Mouse (Mus musculus) limb, embryonic 15.5 days (tissue): ENCODE results near the gene Rpl4. TPM values are rescaled to one million over a fixed set of nuclear protein-coding genes. Genes with fewer than 3 reads are reported as not detected.

Experiments used
- ATAC-seq: fragments of 200-750 bp; cut with Nextera tagmentation; 2 replicates; pipeline ENCODE4 v1.8.0; 2017; ENCODE audit warnings: low read depth, moderate TSS enrichment; ENCODE audit not compliant: insufficient number of reproducible peaks, low FRiP score, low TSS enrichment
- H3K27ac ChIP-seq: fragments of 300-500 bp; sonication (generic); 2 replicates; pipeline ENCODE4 v1.5.1; 2015; ENCODE audit warnings: moderate library complexity, mild to moderate bottlenecking, inconsistent platforms
- H3K27me3 ChIP-seq: fragments of 300-500 bp; sonication (generic); 2 replicates; pipeline ENCODE4 v1.6.1; 2015; ENCODE audit warnings: inconsistent platforms
- H3K36me3 ChIP-seq: fragments of 300-500 bp; sonication (generic); 2 replicates; pipeline ENCODE4 v1.6.1; 2015; ENCODE audit warnings: inconsistent platforms
- H3K4me1 ChIP-seq: fragments of 300-500 bp; sonication (generic); 2 replicates; pipeline ENCODE4 v1.6.1; 2015; ENCODE audit warnings: inconsistent platforms
- H3K4me2 ChIP-seq: fragments of 300-500 bp; sonication (generic); 2 replicates; pipeline ENCODE4 v1.6.1; 2015; ENCODE audit warnings: mild to moderate bottlenecking, inconsistent platforms
- H3K4me3 ChIP-seq: fragments of 300-500 bp; sonication (generic); 2 replicates; pipeline ENCODE4 v1.5.1; 2015; ENCODE audit warnings: mild to moderate bottlenecking, inconsistent platforms
- H3K9ac ChIP-seq: fragments of 300-500 bp; sonication (generic); 2 replicates; pipeline ENCODE4 v1.6.1; 2015; ENCODE audit warnings: inconsistent platforms
- H3K9me3 ChIP-seq: fragments of 300-500 bp; sonication (generic); 2 replicates; pipeline ENCODE4 v1.6.1; 2016; ENCODE audit warnings: inconsistent platforms
- WGBS: fragments of 180-500 bp; shearing (Covaris S2); methylation state at CpG from one replicate; pipeline ENCODE4 v1.1.7; 2015; 5-methylcytosine and 5-hydroxymethylcytosine counted together
- microRNA-seq: library from miRNA; unstranded; fragments of <30 nt; microRNA quantifications from one replicate; pipeline ENCODE4, GENCODE M21; 2016
- polyA plus RNA-seq: library from polyadenylated mRNA; unstranded; fragments of >200 nt; fragmentation: Nextera tagmentation; extraction: Ambion mirVana; gene quantifications from 2 replicates; pipeline ENCODE4 v1.2.1, GENCODE M21; 2015

Gene Rpl4
- polyA plus RNA-seq, 1 experiment from 2014 or later = 1,208 TPM

- no peak overlapping the region for H3K4me2 ChIP-seq
Measured at GRCm38 (mm10) chr9:64221480-64221879, 48.3 kb downstream of the Rpl4 start.

DNA sequence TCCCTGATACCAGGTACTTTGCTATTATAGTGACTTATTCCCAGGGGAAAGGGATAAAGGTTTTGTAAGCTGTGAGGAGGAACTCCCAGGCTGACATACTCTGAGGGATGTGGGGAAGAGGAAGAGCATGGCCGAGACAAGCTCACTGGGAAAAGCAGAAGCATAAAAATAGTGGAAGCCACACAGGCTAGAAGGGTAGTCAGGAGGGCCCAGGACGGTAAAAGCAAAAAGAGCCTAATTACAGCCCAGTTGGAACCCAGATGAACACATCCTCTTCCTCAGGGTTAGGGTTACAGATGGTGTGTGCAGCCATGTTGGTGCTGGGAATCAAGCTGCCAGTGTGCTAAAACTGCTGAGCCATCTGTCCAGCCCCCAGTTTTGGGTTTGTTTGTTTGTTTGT, 48.9 kb downstream of the Rpl4 start:
- no peak overlapping the region for H3K4me2 ChIP-seq
- no peaks in the 10 kb centered on the region for H3K36me3 ChIP-seq
- H3K4me1 ChIP-seq = 0 out of 2 replicates have a peak, but pooled peaks cover 3% of the 10 kb centered on the region
- H3K9ac ChIP-seq = no peak overlapping the region
- 54% methylated on average over 2 of the region's 2 CpGs for WGBS
- H3K4me3 ChIP-seq = no peak overlapping the region
- no peaks in the 10 kb centered on the region for H3K9me3 ChIP-seq
- no peaks in the 10 kb centered on the region for H3K27me3 ChIP-seq
- no peak for ATAC-seq
- no peak overlapping the region for H3K27ac ChIP-seq

More at GRCm38 (mm10) chr9:64221480-64221879, 48.3 kb downstream of the Rpl4 start:
- Histone ChIP-seq H3K9ac (no peak overlapping the region), H3K4me3 (no peak overlapping the region), H3K36me3 (no peaks in the 10 kb centered on the region), H3K4me1 (0 out of 2 replicates have a peak, but pooled peaks cover 3% of the 10 kb centered on the region), H3K27me3 (no peaks in the 10 kb centered on the region), H3K9me3 (no peaks in the 10 kb centered on the region), H3K27ac (no peak overlapping the region)
- 81% methylated on average over 4 of the region's 4 CpGs for WGBS
- no peak for ATAC-seq

DNA sequence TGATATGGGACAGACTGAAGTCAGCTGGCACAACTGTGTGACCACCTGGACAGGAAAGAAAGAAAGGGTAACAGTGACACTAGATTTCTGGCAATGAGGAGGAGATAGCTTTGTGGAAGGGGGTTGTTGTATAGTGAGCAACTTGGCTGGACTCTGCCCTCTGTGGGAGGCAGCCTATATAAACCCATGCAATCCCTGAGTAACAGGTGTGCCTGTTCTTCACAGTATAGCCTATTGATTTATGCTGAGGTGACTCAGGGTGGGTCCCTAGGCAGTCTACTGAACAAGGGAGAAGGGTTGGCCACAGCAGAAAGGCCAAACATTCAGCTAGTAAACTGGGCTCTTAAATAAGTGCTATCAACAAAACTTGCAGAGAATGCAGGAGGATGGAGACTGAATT, 52.6 kb downstream of the Rpl4 start:
- no peaks in the 10 kb centered on the region for H3K27me3 ChIP-seq
- H3K36me3 ChIP-seq = no peaks in the 10 kb centered on the region
- ATAC-seq = no peak
- no peak overlapping the region for H3K9ac ChIP-seq
- H3K27ac ChIP-seq = no peak overlapping the region
- no peaks in the 10 kb centered on the region for H3K9me3 ChIP-seq
- H3K4me1 ChIP-seq = peaks cover 12% of the 10 kb centered on the region; the same call in 1 of the 2 replicates
- H3K4me3 ChIP-seq = no peak overlapping the region
- no peak overlapping the region for H3K4me2 ChIP-seq

GRCm38 (mm10) chr9:64227736-64228135, 54.6 kb downstream of the Rpl4 start:
- H3K27me3 ChIP-seq = no peaks in the 10 kb centered on the region
- ATAC-seq = no peak
- no peak overlapping the region for H3K4me3 ChIP-seq
- H3K4me1 ChIP-seq = peaks cover 29% of the 10 kb centered on the region
- H3K4me2 ChIP-seq = no peak overlapping the region
- no peaks in the 10 kb centered on the region for H3K36me3 ChIP-seq
- H3K9ac ChIP-seq = no peak overlapping the region
- 81% methylated on average over 12 of the region's 12 CpGs for WGBS
- no peak overlapping the region for H3K27ac ChIP-seq
- H3K9me3 ChIP-seq = no peaks in the 10 kb centered on the region

Small RNA genes lying within 50 kb of the gene (microRNA-seq; reads per million reads assigned to microRNA genes)
- not detected for gene Gm24106

Other genes with a start within 250 kb of the Rpl4 start
- 7.1 and 9.4 TPM in 2 replicates for gene Smad6, start 151.3 kb upstream of the Rpl4 start, polyA plus RNA-seq
- gene Lctl, start 56.2 kb upstream of the Rpl4 start, polyA plus RNA-seq = 0.13 TPM in 1 of 2 replicates, not detected in the other
- gene Zwilch, start 271 bp upstream of the Rpl4 start, polyA plus RNA-seq = 17.1 and 17.3 TPM in 2 replicates
- 30.3 and 31.1 TPM in 2 replicates for gene Snapc5, start 5.9 kb downstream of the Rpl4 start, polyA plus RNA-seq
- gene Uchl4, start 61.8 kb downstream of the Rpl4 start, polyA plus RNA-seq = 1.3 and 2.5 TPM in 2 replicates
- gene Map2k1, start 80.3 kb downstream of the Rpl4 start, polyA plus RNA-seq = 80.6 and 95.9 TPM in 2 replicates
- 164 and 174 TPM in 2 replicates for gene Tipin, start 108.2 kb downstream of the Rpl4 start, polyA plus RNA-seq
- 16.9 and 19.3 TPM in 2 replicates for gene Dis3l, start 167.9 kb downstream of the Rpl4 start, polyA plus RNA-seq
- gene Megf11, start 212.3 kb downstream of the Rpl4 start, polyA plus RNA-seq = 0.83 and 1.3 TPM in 2 replicates